Mouse (Mus musculus) C2C12 (cell line): Measurements from ENCODE around the gene Ormdl3. TPM values are rescaled to one million over a fixed set of nuclear protein-coding genes. Genes with fewer than 3 reads are reported as not detected.
"Not testable (repeated sequence)": the region's sequence is repeated elsewhere in the genome, so short reads cannot be mapped to it uniquely, and the experiment has no call there.

Experiments
- H3K27me3 ChIP-seq: one replicate; pipeline ENCODE4 v1.6.1; 2011; ENCODE audit not compliant: control insufficient read depth, insufficient read depth, insufficient read length
- H3K36me3 ChIP-seq: one replicate; pipeline ENCODE4 v1.6.1; 2011; ENCODE audit not compliant: control insufficient read depth, insufficient read depth
- H3K4me3 ChIP-seq: one replicate; pipeline ENCODE4 v1.5.1; 2011; ENCODE audit warnings: mild to moderate bottlenecking, control low read depth; ENCODE audit not compliant: poor library complexity, insufficient read depth, severe bottlenecking
- H3K79me2 ChIP-seq: one replicate; pipeline ENCODE4 v1.6.1; 2011; ENCODE audit not compliant: control insufficient read depth, insufficient read depth
- H3K79me3 ChIP-seq: one replicate; pipeline ENCODE4 v1.6.1; 2011; ENCODE audit warnings: low read depth, control low read depth
- H3ac ChIP-seq: one replicate; pipeline ENCODE3; 2011; ENCODE audit warnings: low read depth; ENCODE audit not compliant: control insufficient read depth, insufficient read length
- CEBPB ChIP-seq: IDR thresholded peaks from one replicate; pipeline ENCODE4 v1.6.1; 2011; ENCODE audit warnings: low read depth, mild to moderate bottlenecking, control low read depth, moderate library complexity
- CTCF ChIP-seq: IDR thresholded peaks from one replicate; pipeline ENCODE4 v1.5.1; 2011; ENCODE audit not compliant: control insufficient read depth, insufficient read depth, insufficient read length
- FOSL1 ChIP-seq: IDR thresholded peaks from one replicate; pipeline ENCODE4 v1.8.0; 2011; ENCODE audit warnings: mild to moderate bottlenecking, low read length; ENCODE audit not compliant: poor library complexity, insufficient read depth, severe bottlenecking
- MAX ChIP-seq: IDR thresholded peaks from one replicate; pipeline ENCODE4 v1.6.1; 2011; ENCODE audit warnings: mild to moderate bottlenecking, control low read depth
- MYOD1 ChIP-seq: IDR thresholded peaks from one replicate; pipeline ENCODE4 v1.6.1; 2011; ENCODE audit warnings: low read depth; ENCODE audit not compliant: control insufficient read depth, insufficient read length
- MYOG ChIP-seq: IDR thresholded peaks from one replicate; pipeline ENCODE4 v1.6.1; 2011; ENCODE audit not compliant: control insufficient read depth, insufficient read length; ENCODE audit errors: extremely low read depth
- USF1 ChIP-seq: IDR thresholded peaks from one replicate; pipeline ENCODE4 v1.6.1; 2011; ENCODE audit warnings: low read depth, mild to moderate bottlenecking, control low read depth, moderate library complexity
- polyA plus RNA-seq: library from polyadenylated mRNA; unstranded; fragments of >200 nt; fragmentation: generic; extraction: Trizol; gene quantifications from one replicate; pipeline ENCODE4 v1.2.1, GENCODE M21; 2012; ENCODE audit warnings: missing spikeins

The Ormdl3 gene
- polyA plus RNA-seq, 1 experiment: 25.0 TPM

DNA sequence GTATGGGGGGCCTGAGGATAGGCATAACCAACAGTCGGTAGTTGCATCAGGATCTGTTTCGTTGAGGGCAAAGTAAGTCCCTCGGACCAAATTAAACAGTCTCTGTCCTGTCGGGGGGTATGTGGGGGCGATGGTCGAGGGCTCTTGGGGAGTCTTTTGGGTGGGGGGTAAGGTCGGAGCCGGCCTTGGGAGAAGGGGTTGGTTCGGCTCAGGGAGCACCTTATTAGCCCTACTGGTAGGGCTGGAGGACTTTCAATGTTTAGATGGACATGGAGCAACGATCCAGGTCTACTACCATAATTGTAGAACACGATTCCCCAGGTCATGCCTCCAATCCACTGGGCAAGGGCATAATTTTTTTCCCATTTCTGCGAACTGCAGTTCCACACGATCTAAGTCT lies 33.6 kb upstream of the Ormdl3 start:
- no peaks in the 10 kb centered on the region for H3K36me3 ChIP-seq
- TF ChIP-seq MYOD1: no peak
- TF ChIP-seq CTCF: no peak
- no peak for TF ChIP-seq USF1
- no peak for TF ChIP-seq MYOG
- no peak for TF ChIP-seq MAX
- TF ChIP-seq FOSL1: no peak
- no peak for TF ChIP-seq CEBPB
- H3K4me3 ChIP-seq: no peak overlapping the region
- H3K27me3 ChIP-seq: peaks cover 14% of the 10 kb centered on the region
- H3ac ChIP-seq: no peak overlapping the region
- no peaks in the 10 kb centered on the region for H3K79me2 ChIP-seq
- no peaks in the 10 kb centered on the region for H3K79me3 ChIP-seq

DNA sequence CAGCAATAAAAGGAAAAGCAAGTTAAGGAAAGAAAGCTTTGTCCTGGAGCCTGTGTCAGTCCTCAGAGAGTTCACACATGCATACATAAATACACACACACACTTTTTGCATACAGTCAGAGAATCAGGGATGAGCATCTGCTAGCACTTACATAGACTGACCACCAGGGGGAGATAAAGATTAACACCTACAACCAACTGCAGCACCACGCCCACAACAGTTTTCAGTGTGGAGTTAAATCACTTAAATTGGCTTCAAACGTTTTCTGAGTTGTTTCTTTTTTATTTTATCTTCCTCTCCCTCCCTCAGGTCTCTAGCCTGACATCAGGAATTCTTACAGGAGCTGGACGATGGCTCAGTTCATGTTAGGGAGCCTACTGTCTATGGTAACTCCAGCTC lies 19.6 kb upstream of the Ormdl3 start:
- H3K27me3 ChIP-seq: peaks cover 30% of the 10 kb centered on the region
- no peak overlapping the region for H3ac ChIP-seq

GRCm38 (mm10) chr11:98604911-98605310 lies 17.7 kb upstream of the Ormdl3 start:
- not testable (repeated sequence) for H3K36me3 ChIP-seq, H3K79me2 ChIP-seq, H3ac ChIP-seq, H3K4me3 ChIP-seq, H3K79me3 ChIP-seq
- peaks cover 45% of the 10 kb centered on the region for H3K27me3 ChIP-seq

More for the DNA sequence above, 19.6 kb upstream of the Ormdl3 start:
- Histone ChIP-seq H3K4me3 (no peak overlapping the region), H3K79me2 (no peaks in the 10 kb centered on the region), H3K36me3 (no peaks in the 10 kb centered on the region), H3K79me3 (no peaks in the 10 kb centered on the region)
- TF ChIP-seq CTCF (peak; percentile 31), MAX (no peak)

DNA sequence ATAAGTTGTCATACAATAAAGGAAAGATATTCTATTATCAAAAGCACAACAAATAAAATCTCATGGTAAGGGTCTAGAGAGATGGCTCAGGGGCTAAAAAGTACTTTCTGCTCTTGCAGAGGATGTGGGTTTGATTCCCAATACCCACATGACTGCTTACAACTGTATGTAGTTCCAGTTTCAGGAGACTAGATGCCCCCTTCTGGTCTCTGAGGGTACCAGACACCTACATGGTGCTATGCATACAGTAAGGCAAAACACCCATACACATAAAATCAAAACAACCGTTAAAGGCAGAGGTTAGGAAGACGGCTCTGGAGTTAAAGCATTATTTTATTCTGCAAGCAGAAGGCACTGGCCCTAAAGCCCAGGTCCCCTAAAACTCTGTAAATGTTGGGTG lies 16.8 kb upstream of the Ormdl3 start:
- peaks cover 48% of the 10 kb centered on the region for H3K27me3 ChIP-seq
- no peaks in the 10 kb centered on the region for H3K79me2 ChIP-seq
- H3K4me3 ChIP-seq: no peak overlapping the region
- TF ChIP-seq FOSL1 (no peak), CTCF (no peak), CEBPB (no peak), MAX (no peak), MYOD1 (no peak), MYOG (no peak), USF1 (no peak)
- H3K36me3 ChIP-seq: no peaks in the 10 kb centered on the region
- H3ac ChIP-seq: no peak overlapping the region
- H3K79me3 ChIP-seq: no peaks in the 10 kb centered on the region

DNA sequence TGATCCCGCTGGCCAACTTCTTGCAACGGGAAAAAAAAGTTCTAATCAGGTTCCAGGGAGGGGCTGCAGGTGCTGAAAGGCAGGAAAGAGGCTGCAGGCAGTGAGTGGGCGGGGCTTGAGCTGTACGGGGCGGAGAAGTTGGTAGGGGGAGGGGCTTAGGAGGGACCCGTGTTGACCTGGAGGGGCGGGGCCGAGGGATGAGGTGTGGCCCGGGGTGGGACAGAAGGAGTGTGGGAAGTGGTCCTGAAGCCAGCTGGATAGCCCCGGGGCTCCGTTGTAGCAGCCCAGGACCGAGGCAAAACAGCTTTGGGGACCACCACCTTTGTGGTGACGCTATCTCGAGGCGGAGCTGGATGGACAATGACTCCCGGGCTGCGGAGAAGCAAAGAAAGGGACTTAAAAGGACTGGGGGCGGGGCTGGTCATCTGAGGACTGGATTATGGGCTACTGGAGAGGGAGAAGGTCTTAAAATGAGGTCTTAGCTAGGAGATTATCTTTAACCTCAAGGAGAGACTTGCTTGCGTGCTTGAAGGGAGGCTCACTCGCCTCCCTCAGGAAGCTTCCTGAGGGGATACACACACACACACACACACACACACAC lies 15.0 kb upstream of the Ormdl3 start:
- no peak for TF ChIP-seq FOSL1
- no peak for TF ChIP-seq MAX
- TF ChIP-seq CEBPB: no peak
- no peak for TF ChIP-seq MYOD1
- no peak for TF ChIP-seq CTCF
- no peak for TF ChIP-seq USF1
- no peak for TF ChIP-seq MYOG
- H3K27me3 ChIP-seq: peaks cover 60% of the 10 kb centered on the region

GRCm38 (mm10) chr11:98599291-98599690 lies 12.1 kb upstream of the Ormdl3 start:
- H3K79me3 ChIP-seq: no peaks in the 10 kb centered on the region
- TF ChIP-seq MYOD1 (no peak), CEBPB (no peak), USF1 (no peak), MAX (no peak), CTCF (no peak), MYOG (no peak), FOSL1 (no peak)
- no peak overlapping the region for H3K4me3 ChIP-seq
- no peak overlapping the region for H3ac ChIP-seq
- no peaks in the 10 kb centered on the region for H3K36me3 ChIP-seq
- no peaks in the 10 kb centered on the region for H3K79me2 ChIP-seq
- peaks cover 69% of the 10 kb centered on the region for H3K27me3 ChIP-seq

More for the DNA sequence above, 15.0 kb upstream of the Ormdl3 start:
- Histone ChIP-seq H3K79me3 (no peaks in the 10 kb centered on the region), H3K79me2 (no peaks in the 10 kb centered on the region), H3K4me3 (no peak overlapping the region), H3ac (no peak overlapping the region), H3K36me3 (no peaks in the 10 kb centered on the region)
